Mouse (Mus musculus): ENCODE data around the gene Nsun6.

DNA sequence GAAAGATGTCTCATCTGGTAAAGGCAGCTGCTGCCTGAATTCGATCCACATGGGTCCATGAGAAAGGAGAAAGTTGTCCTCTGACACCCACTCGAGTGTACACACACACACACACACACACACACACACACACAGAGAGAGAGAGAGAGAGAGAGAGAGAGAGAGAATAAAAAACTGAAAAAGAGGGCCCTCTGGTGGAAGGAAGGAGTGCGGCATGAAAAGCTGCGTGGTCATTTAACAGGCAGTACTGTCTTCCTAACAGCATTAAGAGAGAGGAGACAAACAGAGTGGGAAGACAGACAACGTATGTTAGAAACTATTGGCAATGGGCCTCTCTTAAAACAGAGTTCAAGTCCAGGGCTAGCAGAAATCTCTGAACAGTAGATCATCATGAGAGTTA, 14.5 kb downstream of the Nsun6 start:
- 0 out of 2 replicates have a peak, but pooled peaks have one; percentile 16 for TF ChIP-seq CTCF (IDR thresholded peaks at IDR 0.05; ENCODE audit: low read depth, low read length)
- TF ChIP-seq TAL1 (conservative IDR thresholded peaks at IDR 0.05; ENCODE audit: low read depth, low read length), result no peak
- no peak for TF ChIP-seq POLR2AphosphoS5 (IDR thresholded peaks at IDR 0.05; ENCODE audit: insufficient replicate concordance, low read depth, low read length)
